Mouse (Mus musculus) MEL (cell line): Measurements from ENCODE around the gene Shb. TPM values are rescaled to one million over a fixed set of nuclear protein-coding genes. Genes with fewer than 3 reads are reported as not detected.

ENCODE experiments used
- DNase-seq: peaks from one replicate; pipeline ENCODE4 v3.0.0; 2011; ENCODE audit warnings: low read depth, low spot score
- H3K27ac ChIP-seq: 2 replicates; pipeline ENCODE4 v1.5.1; 2012; ENCODE audit warnings: low read depth, mild to moderate bottlenecking, control low read depth, low read length, moderate library complexity; ENCODE audit not compliant: control insufficient read depth
- H3K27me3 ChIP-seq, 2 experiments: fragments of 150-350 bp in 1 of 2; sonication (generic) in 1 of 2; 2 replicates each; pipeline ENCODE4 v1.6.1; 2012; ENCODE audit warnings: low read length in 2 of 2, mild to moderate bottlenecking in 2 of 2, improper control_type of control experiment in 1 of 2, moderate library complexity in 1 of 2; ENCODE audit not compliant: insufficient read depth in 2 of 2, control insufficient read depth in 1 of 2
- H3K36me3 ChIP-seq, 2 experiments: 2 replicates each; pipeline ENCODE4 v1.6.1; 2012 to 2014; ENCODE audit warnings: low read length in 2 of 2, improper control_type of control experiment in 1 of 2, inconsistent platforms in 1 of 2, mild to moderate bottlenecking in 1 of 2; ENCODE audit not compliant: insufficient read depth in 2 of 2, control insufficient read depth in 1 of 2
- H3K4me1 ChIP-seq, 2 experiments: fragments of 150-350 bp in 1 of 2; sonication (generic) in 1 of 2; 2 replicates each; pipeline ENCODE4 v1.6.1; 2012; ENCODE audit warnings: low read length in 2 of 2, improper control_type of control experiment in 1 of 2, mild to moderate bottlenecking in 1 of 2; ENCODE audit not compliant: insufficient read depth in 2 of 2, control insufficient read depth in 1 of 2
- H3K4me3 ChIP-seq, 2 experiments: fragments of 150-350 bp in 1 of 2; sonication (generic) in 1 of 2; 2 replicates each; pipeline ENCODE4 v1.5.1; 2012; ENCODE audit warnings: low read depth in 2 of 2, low read length in 2 of 2, mild to moderate bottlenecking in 2 of 2, moderate library complexity in 2 of 2, control low read depth in 1 of 2, improper control_type of control experiment in 1 of 2; ENCODE audit not compliant: control insufficient read depth in 1 of 2, insufficient read depth in 1 of 2
- H3K79me2 ChIP-seq: 2 replicates; pipeline ENCODE4 v1.6.1; 2012; ENCODE audit warnings: mild to moderate bottlenecking, low read length, moderate library complexity; ENCODE audit not compliant: control insufficient read depth, poor library complexity, insufficient read depth
- H3K9ac ChIP-seq: 2 replicates; pipeline ENCODE4 v1.6.1; 2012; ENCODE audit warnings: low read depth, mild to moderate bottlenecking, control low read depth, low read length, moderate library complexity; ENCODE audit not compliant: control insufficient read depth, poor library complexity, severe bottlenecking
- H3K9me3 ChIP-seq: fragments of 150-350 bp; sonication (generic); replicated peaks from 2 replicates; pipeline ENCODE4 v1.6.1; 2012; ENCODE audit warnings: mild to moderate bottlenecking, low read length, improper control_type of control experiment, moderate library complexity; ENCODE audit not compliant: insufficient read depth
- BHLHE40 ChIP-seq: IDR thresholded peaks from 2 replicates; pipeline ENCODE4 v1.6.1; 2012; ENCODE audit warnings: low read depth, mild to moderate bottlenecking, inconsistent platforms, low read length, improper control_type of control experiment, borderline replicate concordance
- CHD2 ChIP-seq: IDR thresholded peaks from 2 replicates; pipeline ENCODE4 v1.6.1; 2011; ENCODE audit warnings: low read length, improper control_type of control experiment
- CTCF ChIP-seq, 3 experiments: IDR thresholded peaks in 2 of 3; conservative IDR thresholded peaks in 1 of 3; 2 replicates each; pipeline ENCODE4 v1.5.1; 2011 to 2012; ENCODE audit warnings: low read length in 3 of 3, low read depth in 2 of 3, mild to moderate bottlenecking in 2 of 3, improper control_type of control experiment in 1 of 3, inconsistent platforms in 1 of 3, mixed read lengths in 1 of 3, moderate library complexity in 1 of 3; ENCODE audit not compliant: control insufficient read depth in 1 of 3, insufficient read depth in 1 of 3, poor library complexity in 1 of 3, severe bottlenecking in 1 of 3
- E2F4 ChIP-seq: IDR thresholded peaks from 2 replicates; pipeline ENCODE4 v1.6.1; 2011; ENCODE audit warnings: low read depth, low read length, improper control_type of control experiment, borderline replicate concordance
- ELF1 ChIP-seq: IDR thresholded peaks from 2 replicates; pipeline ENCODE4 v1.6.1; 2014; ENCODE audit warnings: low read depth, mild to moderate bottlenecking, inconsistent platforms, low read length, improper control_type of control experiment, moderate library complexity
- EP300 ChIP-seq, 2 experiments: IDR thresholded peaks; 2 replicates each; pipeline ENCODE4 v1.6.1; 2011; ENCODE audit warnings: improper control_type of control experiment in 2 of 2, low read length in 2 of 2, low read depth in 1 of 2, mild to moderate bottlenecking in 1 of 2
- ETS1 ChIP-seq: IDR thresholded peaks from 2 replicates; pipeline ENCODE4 v1.6.1; 2012; ENCODE audit warnings: low read depth, mild to moderate bottlenecking, inconsistent platforms, low read length, improper control_type of control experiment, moderate library complexity
- GABPA ChIP-seq: IDR thresholded peaks from 2 replicates; pipeline ENCODE4 v1.6.1; 2012; ENCODE audit warnings: low read depth, mild to moderate bottlenecking, inconsistent platforms, low read length, improper control_type of control experiment, moderate library complexity
- GATA1 ChIP-seq: IDR thresholded peaks from 2 replicates; pipeline ENCODE4 v1.6.1; 2011; ENCODE audit warnings: low read depth, low read length, improper control_type of control experiment
- HCFC1 ChIP-seq: IDR thresholded peaks from 2 replicates; pipeline ENCODE4 v1.6.1; 2012; ENCODE audit warnings: low read depth, mild to moderate bottlenecking, inconsistent platforms, low read length, improper control_type of control experiment, moderate library complexity
- MAZ ChIP-seq: IDR thresholded peaks from 2 replicates; pipeline ENCODE4 v1.6.1; 2012; ENCODE audit warnings: low read depth, mild to moderate bottlenecking, inconsistent platforms, low read length, improper control_type of control experiment
- MEF2A ChIP-seq: IDR thresholded peaks from 2 replicates; pipeline ENCODE4 v1.6.1; 2014; ENCODE audit warnings: low read depth, mild to moderate bottlenecking, inconsistent platforms, low read length, improper control_type of control experiment; ENCODE audit not compliant: poor library complexity, insufficient replicate concordance, severe bottlenecking; ENCODE audit errors: extremely low read depth
- NRF1 ChIP-seq: IDR thresholded peaks from 2 replicates; pipeline ENCODE4 v1.6.1; 2014; ENCODE audit warnings: low read depth, mild to moderate bottlenecking, inconsistent platforms, low read length, improper control_type of control experiment, moderate library complexity; ENCODE audit not compliant: poor library complexity, insufficient read depth, severe bottlenecking
- POLR2A ChIP-seq, 2 experiments: IDR thresholded peaks; 2 replicates each; pipeline ENCODE4 v1.6.1; 2011 to 2012; ENCODE audit warnings: low read length in 2 of 2, mild to moderate bottlenecking in 2 of 2, control low read depth in 1 of 2, improper control_type of control experiment in 1 of 2, low read depth in 1 of 2, moderate library complexity in 1 of 2; ENCODE audit not compliant: control insufficient read depth in 1 of 2, insufficient read depth in 1 of 2, poor library complexity in 1 of 2
- POLR2AphosphoS2 ChIP-seq: IDR thresholded peaks from 2 replicates; pipeline ENCODE4 v1.6.1; 2011; ENCODE audit warnings: low read length, improper control_type of control experiment
- POLR2AphosphoS5 ChIP-seq: IDR thresholded peaks from 2 replicates; pipeline ENCODE4 v1.6.1; 2012; ENCODE audit warnings: low read depth, borderline replicate concordance, mild to moderate bottlenecking, inconsistent platforms, low read length, moderate library complexity, mixed read lengths
- RAD21 ChIP-seq: IDR thresholded peaks from 2 replicates; pipeline ENCODE4 v1.6.1; 2011; ENCODE audit warnings: mild to moderate bottlenecking, low read depth, low read length, improper control_type of control experiment
- SIN3A ChIP-seq: IDR thresholded peaks from 2 replicates; pipeline ENCODE4 v1.6.1; 2012; ENCODE audit warnings: low read length, improper control_type of control experiment, inconsistent platforms
- TAL1 ChIP-seq: IDR thresholded peaks from 2 replicates; pipeline ENCODE4 v1.6.1; 2012; ENCODE audit warnings: mild to moderate bottlenecking, inconsistent platforms, low read length, moderate library complexity, mixed read lengths
- TBP ChIP-seq: IDR thresholded peaks from 2 replicates; pipeline ENCODE4 v1.8.0; 2011; ENCODE audit warnings: low read depth, low read length, improper control_type of control experiment
- USF1 ChIP-seq: IDR thresholded peaks from 2 replicates; pipeline ENCODE4 v1.6.1; 2014; ENCODE audit warnings: low read depth, mild to moderate bottlenecking, inconsistent platforms, low read length, improper control_type of control experiment, moderate library complexity
- ZC3H11A ChIP-seq: IDR thresholded peaks from 2 replicates; pipeline ENCODE4 v1.6.1; 2012; ENCODE audit warnings: low read depth, mild to moderate bottlenecking, inconsistent platforms, low read length, improper control_type of control experiment
- ZMIZ1 ChIP-seq: IDR thresholded peaks from 2 replicates; pipeline ENCODE4 v1.6.1; 2012; ENCODE audit warnings: low read depth, mild to moderate bottlenecking, inconsistent platforms, low read length, improper control_type of control experiment, moderate library complexity
- ZNF384 ChIP-seq: IDR thresholded peaks from 2 replicates; pipeline ENCODE4 v1.6.1; 2012; ENCODE audit warnings: low read depth, mild to moderate bottlenecking, inconsistent platforms, low read length, improper control_type of control experiment
- polyA plus RNA-seq, 2 experiments: library from polyadenylated mRNA; stranded (reverse) in 1 of 2; unstranded in 1 of 2; fragments of >175 nt in 1 of 2; fragments of >200 nt in 1 of 2; gene quantifications; 2 replicates each; pipeline versions ENCODE4 v1.2.1 to v1.2.4; 2012; ENCODE audit warnings: low replicate concordance in 2 of 2, low read depth in 1 of 2; ENCODE audit not compliant: insufficient read length in 2 of 2, insufficient read depth in 1 of 2, missing spikeins in 1 of 2
- total RNA-seq: library from RNA; depleted of rRNA; stranded (reverse); fragments of 300-350 nt; gene quantifications from 2 replicates; pipeline ENCODE4 v1.2.3, GENCODE M21; 2012

Gene Shb
- total and polyA plus RNA-seq, 3 experiments: 5.2 to 13.9 TPM; not detected in 1

- Histone ChIP-seq H3K36me3 (no peaks in the 10 kb centered on the region), H3K9ac (no peak overlapping the region), H3K4me3 (no peak overlapping the region), H3K27me3 (no peaks in the 10 kb centered on the region), H3K9me3 (no peaks in the 10 kb centered on the region), H3K4me1 (no peaks in the 10 kb centered on the region), H3K27ac (no peak overlapping the region), H3K79me2 (no peaks in the 10 kb centered on the region)
- TF ChIP-seq EP300 (IDR thresholded peaks at IDR 0.05; ENCODE audit: low read depth in 1 of 2, low read length in 2 of 2) (no peak), TAL1 (no peak), ZC3H11A (no peak), HCFC1 (no peak), MEF2A (no peak), GABPA (no peak), POLR2AphosphoS5 (no peak), NRF1 (no peak), ZNF384 (no peak), CHD2 (no peak), E2F4 (no peak), ELF1 (no peak), USF1 (no peak), BHLHE40 (no peak), POLR2AphosphoS2 (no peak), CTCF (IDR thresholded peaks at IDR 0.05 in 2 of 3, conservative IDR thresholded peaks at IDR 0.05 in 1 of 3; ENCODE audit: control insufficient read depth in 1 of 3, insufficient read depth in 1 of 3, low read depth in 2 of 3, low read length in 3 of 3, poor library complexity in 1 of 3, severe bottlenecking in 1 of 3) (no peak), MAZ (no peak), ETS1 (no peak)
- DNase-seq: no peak
Measured at GRCm38 (mm10) chr4:45505671-45506070, 26.6 kb downstream of the Shb start.

GRCm38 (mm10) chr4:45505191-45505590 lies 27.1 kb downstream of the Shb start:
- Histone ChIP-seq H3K9me3 (no peaks in the 10 kb centered on the region), H3K9ac (no peak overlapping the region), H3K79me2 (no peaks in the 10 kb centered on the region), H3K4me1 (no peaks in the 10 kb centered on the region), H3K27me3 (no peaks in the 10 kb centered on the region), H3K27ac (no peak overlapping the region), H3K4me3 (no peak overlapping the region), H3K36me3 (no peaks in the 10 kb centered on the region)
- TF ChIP-seq POLR2AphosphoS2: no peak
- no peak for TF ChIP-seq MEF2A
- TF ChIP-seq HCFC1: no peak
- TF ChIP-seq ZC3H11A: no peak
- TF ChIP-seq RAD21: no peak
- TF ChIP-seq GATA1: no peak
- no peak for TF ChIP-seq CHD2
- no peak for TF ChIP-seq TAL1
- TF ChIP-seq USF1: no peak
- no peak for TF ChIP-seq TBP
- TF ChIP-seq GABPA: no peak
- no peak for TF ChIP-seq CTCF (IDR thresholded peaks at IDR 0.05 in 2 of 3, conservative IDR thresholded peaks at IDR 0.05 in 1 of 3; ENCODE audit: control insufficient read depth in 1 of 3, insufficient read depth in 1 of 3, low read depth in 2 of 3, low read length in 3 of 3, poor library complexity in 1 of 3, severe bottlenecking in 1 of 3)
- no peak for TF ChIP-seq POLR2A (IDR thresholded peaks at IDR 0.05; ENCODE audit: control insufficient read depth in 1 of 2, insufficient read depth in 1 of 2, low read depth in 1 of 2, low read length in 2 of 2, poor library complexity in 1 of 2)
- no peak for TF ChIP-seq ETS1
- TF ChIP-seq POLR2AphosphoS5: no peak
- TF ChIP-seq ZMIZ1: no peak
- no peak for TF ChIP-seq SIN3A
- no peak for DNase-seq
